Mouse (Mus musculus) frontal cortex, postnatal 14 days (tissue): ENCODE results near the gene Dstn.

Experiments
- DNase-seq, 2 experiments: peaks; one replicate each; pipeline ENCODE4 v3.0.0; 2022; ENCODE audit warnings: low spot score in 2 of 2

The Dstn gene

GRCm38 (mm10) chr2:143953944-143954343 is 38.8 kb downstream of the Dstn start:
- DNase-seq = no peak

- no peak for DNase-seq
Measured at GRCm38 (mm10) chr2:143955004-143955403, 39.9 kb downstream of the Dstn start.

GRCm38 (mm10) chr2:143955746-143956145 is 40.6 kb downstream of the Dstn start:
- no peak for DNase-seq

GRCm38 (mm10) chr2:143962192-143962591 is 47.1 kb downstream of the Dstn start:
- DNase-seq = no peak

- DNase-seq = no peak
Measured at GRCm38 (mm10) chr2:143963318-143963717, 48.2 kb downstream of the Dstn start.

GRCm38 (mm10) chr2:143969260-143969659 is 54.1 kb downstream of the Dstn start:
- DNase-seq = no peak

GRCm38 (mm10) chr2:143970841-143971240 is 55.7 kb downstream of the Dstn start:
- DNase-seq = no peak

- DNase-seq = no peak
Measured at GRCm38 (mm10) chr2:143971887-143972286, 56.8 kb downstream of the Dstn start.

- no peak for DNase-seq
Measured at GRCm38 (mm10) chr2:143973161-143973560, 58.0 kb downstream of the Dstn start.

GRCm38 (mm10) chr2:143975146-143975649 is 60.1 kb downstream of the Dstn start:
- DNase-seq = no peak

- no peak for DNase-seq
Measured at GRCm38 (mm10) chr2:143978444-143979147, 63.5 kb downstream of the Dstn start.

GRCm38 (mm10) chr2:143980781-143981398 is 65.8 kb downstream of the Dstn start:
- peak in 1 of 2 experiments; percentile 64 for DNase-seq

GRCm38 (mm10) chr2:143982152-143982551 is 67.0 kb downstream of the Dstn start:
- DNase-seq = no peak

GRCm38 (mm10) chr2:143982901-143983300 is 67.8 kb downstream of the Dstn start:
- DNase-seq = no peak

GRCm38 (mm10) chr2:143983482-143983881 is 68.4 kb downstream of the Dstn start:
- DNase-seq = no peak

GRCm38 (mm10) chr2:143987485-143987884 is 72.4 kb downstream of the Dstn start:
- DNase-seq = no peak

- DNase-seq = no peak
Measured at GRCm38 (mm10) chr2:143988016-143988415, 72.9 kb downstream of the Dstn start.

GRCm38 (mm10) chr2:143990997-143991396 is 75.9 kb downstream of the Dstn start:
- no peak for DNase-seq

GRCm38 (mm10) chr2:143991964-143992672 is 77.0 kb downstream of the Dstn start:
- no peak for DNase-seq
